ENCODE assay signal across 10 mouse cellular contexts in the genomic region with DNA sequence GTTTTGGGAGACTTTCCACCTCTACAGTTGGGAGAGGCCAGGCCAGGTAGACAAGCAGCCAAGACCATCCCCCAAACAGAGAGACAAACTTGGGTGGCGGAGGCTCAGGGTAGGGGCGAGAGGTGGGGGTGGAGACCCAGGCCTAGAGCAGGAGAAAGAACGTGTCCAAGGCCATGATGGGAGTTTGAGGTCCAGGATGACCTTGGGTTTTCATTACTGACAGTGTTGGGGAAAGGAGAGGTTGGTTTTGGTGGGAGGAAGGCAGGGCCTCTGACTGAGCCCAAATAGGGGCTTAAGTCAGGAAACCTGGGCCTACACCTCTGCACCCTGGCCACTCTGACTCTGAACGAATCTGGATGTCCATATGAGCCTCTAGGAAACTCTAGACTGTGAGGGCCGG. TPM values are rescaled to one million over a fixed set of nuclear protein-coding genes. Genes with fewer than 3 reads are reported as not detected.
DNase-seq lines count a peak whose midpoint lies in the region; ATAC-seq and TF ChIP-seq lines count a peak whose summit lies in the region.
"Had no signal": no experiment of that assay in that cellular context is flagged by ENCODE, and none has a peak within 500 bp of the region (broad histone marks: within the 10 kb centered on the region; RNA-seq: fewer than 3 reads in every experiment).

No protein-coding gene starts in this region.

- DNase-seq in heart, postnatal 14 days = no peak
- DNase-seq in ES-E14 (ENCODE audit: low read depth, low spot score) = no peak
- DNase-seq in hindbrain, embryonic 14.5 days (ENCODE audit: low spot score) = no peak
- DNase-seq in midbrain, embryonic 11.5 days (ENCODE audit: low spot score, missing footprints) = peak; percentile 90
- no peak for DNase-seq in spleen, postnatal 4 days (ENCODE audit: low spot score in 2 of 2)
- no peak for DNase-seq in gastrocnemius, postnatal 14 days
- DNase-seq in spleen, adult 18-20 months = no peak
- DNase-seq: kidney, postnatal 36 days had no signal

- H3K9ac ChIP-seq in heart, embryonic 12.5 days = peak overlapping the region; percentile 80
- no peak overlapping the region for H3K9ac ChIP-seq in ES-E14 (ENCODE audit: insufficient read depth, low read depth, low read length, poor library complexity, severe bottlenecking)
- no peak overlapping the region; the same call in 1 of the 2 replicates for H3K9ac ChIP-seq in hindbrain, embryonic 14.5 days
- peak overlapping the region; percentile 40; the same call in 1 of the 2 replicates for H3K9ac ChIP-seq in midbrain, embryonic 11.5 days (ENCODE audit: low read length)
- H3K9ac ChIP-seq: liver, embryonic 14.5 days had no signal

- WGBS in heart, embryonic 12.5 days = 45% methylated on average over 5 of the region's 5 CpGs
- WGBS in hindbrain, embryonic 14.5 days = 54% methylated on average over 5 of the region's 5 CpGs
- WGBS in midbrain, embryonic 11.5 days = 43% methylated on average over 5 of the region's 5 CpGs

- peaks cover 28% of the 10 kb centered on the region for H3K36me3 ChIP-seq in heart, embryonic 12.5 days
- H3K36me3 ChIP-seq in ES-E14 (ENCODE audit: control insufficient read depth, insufficient read depth, low read length, poor library complexity, severe bottlenecking) = peaks cover 3% of the 10 kb centered on the region; the same call in 1 of the 2 replicates
- no peaks in the 10 kb centered on the region for H3K36me3 ChIP-seq in hindbrain, embryonic 14.5 days (replicated peaks; ENCODE audit: control insufficient read depth, insufficient read depth)
- H3K36me3 ChIP-seq in midbrain, embryonic 11.5 days (ENCODE audit: control insufficient read depth, insufficient read depth, low read length) = no peaks in the 10 kb centered on the region

- ATAC-seq in heart, embryonic 12.5 days (ENCODE audit: insufficient number of reproducible peaks, low FRiP score) = no peak
- ATAC-seq in hindbrain, embryonic 14.5 days (ENCODE audit: low FRiP score) = no peak
- no peak for ATAC-seq in midbrain, embryonic 11.5 days (ENCODE audit: low FRiP score)

- in situ Hi-C loops in ES-E14 (cut with MboI; ENCODE audit: low sequenced_read_pairs in 2 of 2, unreplicated experiment in 2 of 2) = no loop called here

- peak overlapping the region; percentile 79 for H3K27ac ChIP-seq in heart, embryonic 12.5 days (ENCODE audit: poor library complexity, severe bottlenecking)
- peak overlapping the region; percentile 5; the same call in 1 of the 2 replicates for H3K27ac ChIP-seq in ES-E14 (ENCODE audit: insufficient read depth, low read depth, low read length, poor library complexity, severe bottlenecking)
- H3K27ac ChIP-seq in hindbrain, embryonic 14.5 days = no peak overlapping the region
- H3K27ac ChIP-seq in midbrain, embryonic 11.5 days (ENCODE audit: low read depth, low read length) = no peak overlapping the region
- H3K27ac ChIP-seq: liver, embryonic 14.5 days had no signal

- H3K4me1 ChIP-seq in heart, embryonic 12.5 days (replicated peaks) = peaks cover 50% of the 10 kb centered on the region
- H3K4me1 ChIP-seq in ES-E14 (ENCODE audit: control insufficient read depth in 2 of 2, insufficient read depth in 2 of 2, low read length in 2 of 2, poor library complexity in 1 of 2) = peaks cover 0 to 11% of the 10 kb centered on the region in 2 experiments; a peak in 2 of 4 replicates
- H3K4me1 ChIP-seq in hindbrain, embryonic 14.5 days (replicated peaks; ENCODE audit: control insufficient read depth, insufficient read depth, low read length) = peaks cover 8% of the 10 kb centered on the region; the same call in 1 of the 2 replicates
- peaks cover 21% of the 10 kb centered on the region for H3K4me1 ChIP-seq in midbrain, embryonic 11.5 days (ENCODE audit: control insufficient read depth, insufficient read depth, low read length)

- intact Hi-C loops in heart, postnatal 14 days (cut with DNase I) = no loop called here
- intact Hi-C loops in gastrocnemius, postnatal 14 days (cut with DNase I; ENCODE audit: low total_unique reads) = no loop called here

- peaks cover 6% of the 10 kb centered on the region for H3K9me3 ChIP-seq in heart, embryonic 12.5 days (replicated peaks)
- no peaks in the 10 kb centered on the region for H3K9me3 ChIP-seq in ES-E14 (ENCODE audit: control insufficient read depth, insufficient read depth, low read depth, low read length)
- H3K9me3 ChIP-seq in hindbrain, embryonic 14.5 days (ENCODE audit: control insufficient read depth, low read length) = no peaks in the 10 kb centered on the region
- H3K9me3 ChIP-seq in midbrain, embryonic 11.5 days (ENCODE audit: control insufficient read depth, low read length) = no peaks in the 10 kb centered on the region

- peak overlapping the region; percentile 80 for H3K4me2 ChIP-seq in heart, embryonic 12.5 days
- peak overlapping the region; percentile 91 for H3K4me2 ChIP-seq in hindbrain, embryonic 14.5 days (replicated peaks)
- H3K4me2 ChIP-seq in midbrain, embryonic 11.5 days = peak overlapping the region; percentile 99

- H3K4me3 ChIP-seq in heart, embryonic 12.5 days = peak overlapping the region; percentile 70
- H3K4me3 ChIP-seq in ES-E14 (ENCODE audit: insufficient read depth in 1 of 2, low read depth in 1 of 2, low read length in 2 of 2, poor library complexity in 1 of 2, severe bottlenecking in 1 of 2) = no peak overlapping the region
- H3K4me3 ChIP-seq in hindbrain, embryonic 14.5 days (replicated peaks; ENCODE audit: low read length) = peak overlapping the region; percentile 52
- peak overlapping the region; percentile 61 for H3K4me3 ChIP-seq in midbrain, embryonic 11.5 days (ENCODE audit: low read depth, low read length)

- H3K27me3 ChIP-seq in heart, embryonic 12.5 days (replicated peaks) = 0 out of 2 replicates have a peak, but pooled peaks cover 11% of the 10 kb centered on the region
- peaks cover 51% of the 10 kb centered on the region for H3K27me3 ChIP-seq in hindbrain, embryonic 14.5 days (ENCODE audit: control insufficient read depth, insufficient read depth, low read length)
- H3K27me3 ChIP-seq in midbrain, embryonic 11.5 days (ENCODE audit: control insufficient read depth, insufficient read depth, low read length) = peaks cover 29% of the 10 kb centered on the region

TF ChIP-seq in ES-E14, 5 proteins besides CTCF, POLR2A, EP300 and RAD21:
- TF ChIP-seq HCFC1 (IDR thresholded peaks at IDR 0.05; ENCODE audit: borderline replicate concordance, insufficient read depth, low read length) (no peak), ZNF384 (IDR thresholded peaks at IDR 0.05; ENCODE audit: low read depth, low read length) (no peak), CHD2 (IDR thresholded peaks at IDR 0.05; ENCODE audit: low read depth, low read length) (no peak), MAFK (IDR thresholded peaks at IDR 0.05; ENCODE audit: insufficient read depth, low read depth, low read length) (no peak), ZC3H11A (IDR thresholded peaks at IDR 0.05; ENCODE audit: borderline replicate concordance, low read depth, low read length) (no peak)

RNA-seq across cellular contexts. Expression of gene Mdfi, which starts 2.7 kb away (rescaled TPM):
- polyA plus RNA-seq in heart, embryonic 12.5 days (2016; fragmentation: Nextera tagmentation; extraction: Ambion mirVana) = 11.1 and 11.2 TPM in 2 replicates
- total RNA-seq in heart, postnatal 14 days (2021) = 1 to 10 TPM; 2.8 to 3.9 TPM
- 15.6 and 25.0 TPM in 2 replicates for total RNA-seq in ES-E14 (2012; rRNA removed)
- polyA plus RNA-seq in hindbrain, embryonic 14.5 days (2014; fragmentation: Nextera tagmentation; extraction: Ambion mirVana) = 7.5 and 7.7 TPM in 2 replicates
- polyA plus RNA-seq in midbrain, embryonic 11.5 days (2014; fragmentation: Nextera tagmentation; extraction: Ambion mirVana) = 24.7 and 25.7 TPM in 2 replicates
- total RNA-seq in gastrocnemius, postnatal 14 days (2021) = 1 to 10 TPM; 2.4 to 3.5 TPM

Comparison
In these comparisons a context has a peak if more than half of its experiments do, and no peak if none do; other contexts are left out.
1. H3K27ac ChIP-seq: peak in heart, embryonic 12.5 days (single experiment) and ES-E14 (single experiment); none in hindbrain, embryonic 14.5 days (single experiment) and midbrain, embryonic 11.5 days (single experiment).
2. H3K4me3 ChIP-seq: peak in heart, embryonic 12.5 days (single experiment), hindbrain, embryonic 14.5 days (single experiment) and midbrain, embryonic 11.5 days (single experiment); none in ES-E14 (0 of 2).
3. H3K9ac ChIP-seq: peak in heart, embryonic 12.5 days (single experiment) and midbrain, embryonic 11.5 days (single experiment); none in ES-E14 (single experiment) and hindbrain, embryonic 14.5 days (single experiment).
4. Peak in every context shown above with its lines, with median percentiles within 50 percentile points of each other: H3K4me2 ChIP-seq.